Mouse (Mus musculus) kidney, adult 2 months (tissue): ENCODE measurements around the gene Nbeal2. TPM values are rescaled to one million over a fixed set of nuclear protein-coding genes. Genes with fewer than 3 reads are reported as not detected.

ENCODE experiments used
- DNase-seq: peaks from one replicate; pipeline ENCODE4 v3.0.0; 2021
- H3K27ac ChIP-seq: fragments of 200-500 bp; 2 replicates; pipeline ENCODE4 v1.5.1; 2012; ENCODE audit warnings: low read depth, low read length, control low read depth, inconsistent platforms; ENCODE audit not compliant: insufficient read depth
- H3K27me3 ChIP-seq: fragments of 200-500 bp; replicated peaks from 2 replicates; pipeline ENCODE4 v1.6.1; 2012; ENCODE audit warnings: mild to moderate bottlenecking, moderate library complexity, low read length, inconsistent platforms; ENCODE audit not compliant: control insufficient read depth, insufficient read depth
- H3K36me3 ChIP-seq: fragments of 200-500 bp; 2 replicates; pipeline ENCODE4 v1.6.1; 2012; ENCODE audit warnings: mild to moderate bottlenecking, moderate library complexity, low read length, inconsistent platforms; ENCODE audit not compliant: control insufficient read depth, insufficient read depth
- H3K4me1 ChIP-seq: fragments of 200-500 bp; 2 replicates; pipeline ENCODE4 v1.6.1; 2011; ENCODE audit warnings: low read length; ENCODE audit not compliant: control insufficient read depth, insufficient read depth
- H3K4me3 ChIP-seq: fragments of 200-500 bp; 2 replicates; pipeline ENCODE4 v1.5.1; 2011; ENCODE audit warnings: mild to moderate bottlenecking, low read depth, low read length, control low read depth; ENCODE audit not compliant: insufficient read depth
- CTCF ChIP-seq: fragments of 200-500 bp; conservative IDR thresholded peaks from 2 replicates; pipeline ENCODE4 v1.5.1; 2011; ENCODE audit warnings: low read depth, mild to moderate bottlenecking, control low read depth, low read length, moderate library complexity, mixed read lengths; ENCODE audit not compliant: insufficient read depth, insufficient read length
- POLR2A ChIP-seq: fragments of 200-500 bp; IDR thresholded peaks from one replicate; pipeline ENCODE4 v1.6.1; 2011; ENCODE audit warnings: low read depth, low read length, control low read depth
- WGBS: fragments of 180-500 bp; shearing (Covaris S2); methylation state at CpG from one replicate; pipeline ENCODE4 v1.1.7; 2018; 5-methylcytosine and 5-hydroxymethylcytosine counted together
- polyA plus RNA-seq: library from polyadenylated mRNA; depleted of rRNA; stranded (reverse); fragments of >200 nt; gene quantifications from 2 replicates; pipeline ENCODE4 v1.2.3, GENCODE M21; 2012

Nbeal2 gene
- polyA plus RNA-seq, 1 experiment = 41.6 TPM

DNA sequence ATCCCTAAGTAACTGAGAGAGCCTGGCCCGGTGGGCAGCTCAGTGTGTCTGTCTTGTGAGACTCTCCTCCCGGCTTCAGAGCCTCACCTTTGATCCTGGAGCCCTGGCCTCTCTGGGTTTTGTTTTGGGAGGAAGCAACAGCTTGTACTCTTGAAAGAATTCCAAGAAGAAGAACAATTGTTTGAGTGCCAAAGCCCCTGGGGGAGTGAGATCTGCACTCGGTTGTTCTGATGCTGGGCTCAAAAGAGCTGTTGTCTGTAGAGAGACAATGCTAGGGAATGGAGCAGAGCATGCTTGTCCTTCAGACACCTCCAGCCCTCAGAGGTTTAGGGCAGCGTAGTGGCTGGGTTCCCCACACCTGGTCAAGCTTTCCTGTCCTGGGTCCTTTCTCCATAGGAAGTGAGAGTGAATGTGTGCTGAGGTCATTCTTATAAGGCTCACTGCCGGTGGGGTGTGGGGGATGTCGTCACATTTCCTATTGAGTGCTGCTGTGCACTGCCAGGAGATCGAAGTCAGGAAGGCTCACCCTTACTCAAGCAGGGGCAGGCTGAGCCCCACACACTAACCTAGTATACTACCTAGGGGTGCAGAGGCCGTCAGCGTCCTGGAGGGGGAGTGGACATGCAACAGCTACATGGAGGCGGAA, 19.3 kb upstream of the Nbeal2 start:
- Histone ChIP-seq H3K36me3 (no peaks in the 10 kb centered on the region), H3K27me3 (no peaks in the 10 kb centered on the region), H3K27ac (0 out of 2 replicates have a peak overlapping the region, but pooled peaks have one; percentile 17), H3K4me1 (peaks cover 31% of the 10 kb centered on the region), H3K4me3 (no peak overlapping the region)
- peak; percentile 68 for DNase-seq
- WGBS = 44% methylated on average over 10 of the region's 10 CpGs
- TF ChIP-seq POLR2A (no peak), CTCF (no peak)

DNA sequence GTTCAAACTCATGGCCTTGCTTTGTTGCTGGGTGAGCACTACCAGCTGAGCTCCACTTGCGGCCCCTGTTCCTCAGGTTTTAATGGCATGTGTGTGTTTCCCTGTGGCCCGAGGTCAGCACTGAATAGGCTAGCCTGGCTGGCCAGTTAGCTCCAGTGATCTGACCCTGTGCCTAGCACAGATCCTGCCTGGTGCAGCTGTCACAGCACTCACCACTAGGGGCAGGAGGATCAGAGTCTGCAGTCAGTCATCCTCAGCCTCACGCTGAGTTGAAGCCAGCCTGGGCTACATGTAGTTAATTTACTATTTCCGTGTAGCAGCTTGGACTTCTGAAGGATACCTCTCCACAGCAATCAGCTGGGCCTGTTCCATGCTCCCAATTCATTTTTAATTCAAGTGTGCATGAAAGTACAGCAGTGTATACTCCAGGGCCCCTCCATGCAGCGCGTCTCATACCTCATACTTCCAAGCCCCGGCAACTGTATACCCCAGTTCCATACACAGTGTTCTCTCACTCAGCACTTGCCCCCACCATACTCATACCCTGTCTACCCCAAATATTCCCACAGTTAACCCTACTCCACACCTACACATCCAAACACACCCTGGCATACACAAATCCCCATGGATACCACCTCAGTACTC, 18.6 kb upstream of the Nbeal2 start:
- Histone ChIP-seq H3K27ac (0 out of 2 replicates have a peak overlapping the region, but pooled peaks have one; percentile 17), H3K27me3 (no peaks in the 10 kb centered on the region), H3K36me3 (no peaks in the 10 kb centered on the region), H3K4me1 (peaks cover 31% of the 10 kb centered on the region), H3K4me3 (no peak overlapping the region)
- peak; percentile 82 for DNase-seq
- WGBS = 60% methylated on average over 7 of the region's 7 CpGs
- peak; percentile 89 for TF ChIP-seq CTCF
- TF ChIP-seq POLR2A = no peak

DNA sequence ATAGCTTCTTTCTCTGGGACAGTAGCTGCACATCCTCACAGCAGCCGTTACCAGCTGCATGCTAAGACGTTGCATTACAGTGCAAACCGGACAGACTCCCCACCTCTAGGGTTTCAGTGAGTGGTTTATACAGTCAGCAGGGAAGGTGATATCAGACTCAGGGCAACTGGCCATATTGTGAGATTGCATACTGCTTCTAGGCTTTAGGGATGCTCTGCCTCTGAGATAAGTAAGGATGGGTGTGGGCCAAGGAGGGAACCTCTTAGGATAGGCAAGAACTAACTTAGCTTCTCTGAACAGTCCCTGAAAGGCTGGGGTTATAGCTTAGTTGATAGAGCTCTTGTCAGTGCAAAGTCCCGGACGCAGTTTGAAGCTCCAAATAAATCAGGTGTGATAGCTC, 15.8 kb upstream of the Nbeal2 start:
- Histone ChIP-seq H3K27ac (no peak overlapping the region), H3K36me3 (no peaks in the 10 kb centered on the region), H3K4me3 (no peak overlapping the region), H3K4me1 (peaks cover 34% of the 10 kb centered on the region), H3K27me3 (no peaks in the 10 kb centered on the region)
- DNase-seq = no peak
- 80% methylated on average over 5 of the region's 5 CpGs for WGBS
- no peak for TF ChIP-seq POLR2A
- no peak for TF ChIP-seq CTCF

DNA sequence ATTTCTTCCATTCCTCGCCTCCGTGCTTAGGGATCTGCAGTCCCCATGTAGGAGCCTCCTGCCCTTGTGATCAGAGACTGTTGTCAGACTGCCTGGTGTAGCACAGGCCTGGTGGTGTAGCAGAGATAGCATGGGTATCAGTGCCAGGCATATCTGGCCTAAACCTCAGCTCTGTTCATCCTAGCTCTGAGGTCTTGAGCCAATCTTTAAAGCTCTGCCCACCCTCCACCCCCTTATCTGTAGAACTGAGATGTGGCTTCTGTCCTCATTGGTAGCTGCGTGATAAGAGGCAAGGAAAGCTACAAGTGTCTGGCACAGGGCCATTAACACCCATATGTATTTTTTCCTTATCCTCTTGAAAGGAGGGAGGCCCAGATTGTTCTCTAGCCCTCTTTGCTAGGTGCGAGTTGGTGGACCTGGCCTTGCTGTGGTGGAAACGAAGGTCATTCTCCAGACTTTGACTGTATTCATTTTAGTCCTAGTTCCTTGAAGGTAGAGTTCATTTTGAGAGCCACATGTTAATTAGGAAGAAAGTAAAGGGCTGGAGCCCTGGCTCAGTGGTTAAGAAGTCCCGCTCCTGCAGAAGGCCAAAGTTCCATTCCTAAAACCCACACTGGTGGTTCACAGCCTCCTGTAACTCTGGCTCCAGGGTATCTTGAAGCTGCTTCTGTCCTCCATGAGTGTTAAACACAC, 14.8 kb upstream of the Nbeal2 start:
- no peaks in the 10 kb centered on the region for H3K27me3 ChIP-seq
- H3K4me3 ChIP-seq = no peak overlapping the region
- no peak for TF ChIP-seq POLR2A
- TF ChIP-seq CTCF = no peak
- H3K4me1 ChIP-seq = peaks cover 34% of the 10 kb centered on the region
- no peak overlapping the region for H3K27ac ChIP-seq
- no peaks in the 10 kb centered on the region for H3K36me3 ChIP-seq
- peak; percentile 63 for DNase-seq
- WGBS = 67% methylated on average over 6 of the region's 6 CpGs

DNA sequence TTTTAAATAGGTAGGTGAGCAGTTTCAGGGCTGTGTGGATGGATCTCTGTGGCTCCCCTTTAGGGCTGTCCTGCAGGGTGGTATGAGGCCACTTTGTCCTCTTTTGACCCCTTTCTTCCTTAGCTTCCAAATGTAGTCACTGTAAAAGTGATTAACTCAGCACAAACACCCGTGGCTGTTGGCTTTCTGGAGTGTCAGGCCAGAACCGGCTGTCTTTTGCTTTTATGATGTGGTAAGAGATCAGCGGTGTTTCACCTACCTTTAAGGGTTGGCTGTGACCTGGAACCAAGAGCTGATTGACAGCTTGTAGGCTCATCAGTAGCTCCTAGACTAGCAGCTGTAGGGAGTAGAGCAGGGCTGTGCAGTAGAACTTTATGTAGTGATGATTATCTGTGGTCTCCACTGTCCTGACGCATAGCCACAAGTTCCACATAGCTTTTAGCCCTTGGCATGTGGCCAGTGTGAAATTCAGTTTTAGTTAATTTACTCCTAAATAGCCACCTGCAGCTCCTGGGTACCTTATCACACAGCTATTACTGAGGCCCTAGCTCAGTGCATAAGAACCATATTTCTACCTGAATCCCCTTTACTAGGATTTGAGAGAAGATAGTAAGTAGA, 13.4 kb upstream of the Nbeal2 start:
- peak; percentile 55 for DNase-seq
- WGBS = 17% methylated on average over 4 of the region's 4 CpGs
- Histone ChIP-seq H3K4me3 (no peak overlapping the region), H3K36me3 (no peaks in the 10 kb centered on the region), H3K27me3 (no peaks in the 10 kb centered on the region), H3K27ac (no peak overlapping the region), H3K4me1 (peaks cover 23% of the 10 kb centered on the region)
- TF ChIP-seq POLR2A (no peak), CTCF (no peak)

DNA sequence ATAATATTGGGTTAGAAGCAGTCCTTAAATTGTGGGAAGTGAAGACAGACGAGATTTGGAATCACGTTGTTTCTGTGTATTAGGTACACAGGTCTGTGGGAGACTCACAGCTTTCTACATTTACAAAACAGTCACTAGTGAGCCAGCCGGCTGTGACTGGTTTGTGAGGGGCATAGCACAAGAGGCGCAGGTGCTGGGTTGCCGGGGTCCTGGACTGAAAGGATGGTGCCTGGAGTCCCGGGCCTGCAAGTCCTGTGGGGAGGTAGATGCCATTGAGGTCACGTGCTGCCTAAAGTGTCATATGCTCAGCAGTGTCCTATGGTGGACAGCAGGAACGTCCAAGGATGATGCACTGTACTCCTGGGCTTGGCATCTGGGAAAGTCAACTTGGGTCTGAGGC, 12.4 kb upstream of the Nbeal2 start:
- Histone ChIP-seq H3K36me3 (no peaks in the 10 kb centered on the region), H3K4me3 (no peak overlapping the region), H3K4me1 (peaks cover 26% of the 10 kb centered on the region), H3K27me3 (no peaks in the 10 kb centered on the region), H3K27ac (no peak overlapping the region; the same call in 1 of the 2 replicates)
- no peak for DNase-seq
- 46% methylated on average over 8 of the region's 8 CpGs for WGBS
- TF ChIP-seq CTCF = no peak
- TF ChIP-seq POLR2A = no peak
